Mouse (Mus musculus) stomach, postnatal 0 days (tissue): ENCODE results near the gene Actbl2.

Experiments used
- CTCF ChIP-seq: IDR thresholded peaks from 2 replicates; pipeline ENCODE4 v1.5.1; 2016; ENCODE audit warnings: antibody characterized with exemption, low read depth, mild to moderate bottlenecking, moderate library complexity
- EP300 ChIP-seq: optimal IDR thresholded peaks from 2 replicates; pipeline ENCODE3; 2016; ENCODE audit warnings: antibody characterized with exemption

DNA sequence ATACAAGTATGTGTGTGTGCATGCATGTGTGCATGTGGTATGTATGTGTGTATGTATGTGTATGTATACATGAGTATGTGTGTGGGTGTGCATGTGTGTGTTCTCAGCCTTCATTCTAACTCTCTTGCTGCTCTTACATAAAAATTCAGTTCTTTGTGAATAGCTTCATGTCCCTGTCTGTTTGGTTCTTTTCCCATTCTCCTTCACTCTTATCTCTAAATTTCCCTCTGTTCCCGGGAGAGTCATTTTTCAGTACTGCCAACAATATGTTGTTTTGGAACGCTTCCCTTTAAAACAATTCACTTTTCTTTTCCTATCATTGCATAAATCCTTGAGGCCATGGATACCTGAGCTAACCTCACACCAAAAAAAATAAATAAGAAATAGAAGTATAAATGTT is 46.6 kb downstream of the Actbl2 start:
- TF ChIP-seq CTCF (no peak), EP300 (no peak)
